Comparison of ENCODE assay signal across 10 mouse cellular contexts in the genomic region with DNA sequence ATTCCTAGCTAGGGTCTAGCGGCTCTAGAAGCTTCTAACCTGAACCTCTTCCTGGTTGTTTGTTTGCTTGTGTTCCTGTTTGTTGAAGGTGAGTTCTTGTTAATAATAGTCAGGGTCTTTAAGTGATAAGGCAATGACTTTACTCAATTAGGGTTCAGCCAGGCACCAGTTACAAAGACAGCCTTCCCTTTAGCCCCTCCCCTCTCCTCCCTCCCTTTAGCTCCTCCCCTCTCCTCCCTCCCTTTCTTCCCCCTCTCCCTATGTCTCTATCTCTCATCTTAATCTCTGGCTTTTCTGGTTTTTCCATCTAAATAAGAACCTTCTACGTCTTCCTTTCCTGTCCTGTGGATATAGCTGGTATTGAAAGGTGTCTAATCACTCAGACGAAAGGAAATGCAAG. TPM values are rescaled to one million over a fixed set of nuclear protein-coding genes. Genes with fewer than 3 reads are reported as not detected.
DNase-seq lines count a peak whose midpoint lies in the region; ATAC-seq lines count a peak whose summit lies in the region.
"Had no signal": no experiment of that assay in that cellular context is flagged by ENCODE, and none has a peak within 500 bp of the region (broad histone marks: within the 10 kb centered on the region; RNA-seq: fewer than 3 reads in every experiment).

No protein-coding gene starts in this region.

- no peaks in the 10 kb centered on the region for H3K36me3 ChIP-seq in heart, embryonic 11.5 days (ENCODE audit: control insufficient read depth, insufficient read depth, low read length)
- no peaks in the 10 kb centered on the region for H3K36me3 ChIP-seq in embryonic facial prominence, embryonic 15.5 days
- no peaks in the 10 kb centered on the region for H3K36me3 ChIP-seq in liver, embryonic 12.5 days

- H3K27me3 ChIP-seq in heart, embryonic 11.5 days (ENCODE audit: control insufficient read depth, insufficient read depth, low read length): peaks cover 3% of the 10 kb centered on the region; the same call in 1 of the 2 replicates
- H3K27me3 ChIP-seq in embryonic facial prominence, embryonic 15.5 days: no peaks in the 10 kb centered on the region
- H3K27me3 ChIP-seq in liver, embryonic 12.5 days (replicated peaks): peaks cover 19% of the 10 kb centered on the region; the same call in 1 of the 2 replicates

- 0 out of 2 replicates have a peak overlapping the region, but pooled peaks have one; percentile 22 for H3K27ac ChIP-seq in heart, embryonic 11.5 days (ENCODE audit: low read depth, low read length)
- H3K27ac ChIP-seq in embryonic facial prominence, embryonic 15.5 days (replicated peaks): peak overlapping the region; percentile 75
- H3K27ac ChIP-seq in liver, embryonic 12.5 days: peak overlapping the region; percentile 85

- DNase-seq in heart, postnatal 25 days (ENCODE audit: low spot score): no peak
- peak; percentile 25 for DNase-seq in 416B (ENCODE audit: low read depth)
- no peak for DNase-seq in cerebellum, adult 11-12 months
- DNase-seq in thymus, postnatal 14 days: no peak
- no peak for DNase-seq in gastrocnemius, postnatal 4 days (ENCODE audit: low spot score in 2 of 2)
- DNase-seq: gastrocnemius, postnatal 25 days; right cerebral cortex, adult 18-20 months had no signal

- peaks cover 4% of the 10 kb centered on the region; the same call in 1 of the 2 replicates for H3K4me1 ChIP-seq in heart, embryonic 11.5 days (ENCODE audit: control insufficient read depth, insufficient read depth, low read length)
- peaks cover 15% of the 10 kb centered on the region for H3K4me1 ChIP-seq in embryonic facial prominence, embryonic 15.5 days
- peaks cover 44% of the 10 kb centered on the region for H3K4me1 ChIP-seq in liver, embryonic 12.5 days

- H3K9ac ChIP-seq in heart, embryonic 11.5 days (ENCODE audit: low read depth, low read length): no peak overlapping the region; the same call in 1 of the 2 replicates
- no peak overlapping the region for H3K9ac ChIP-seq in embryonic facial prominence, embryonic 15.5 days
- H3K9ac ChIP-seq in liver, embryonic 12.5 days: peak overlapping the region; percentile 25; the same call in 1 of the 2 replicates

- ATAC-seq in heart, embryonic 11.5 days (replicated peaks; ENCODE audit: insufficient number of reproducible peaks, low FRiP score, low TSS enrichment): no peak
- ATAC-seq in embryonic facial prominence, embryonic 15.5 days (ENCODE audit: insufficient number of reproducible peaks, low FRiP score, low TSS enrichment, low read depth): no peak
- peak; percentile 81 for ATAC-seq in liver, embryonic 12.5 days

- intact Hi-C loops in heart, postnatal 25 days (cut with DNase I): no loop called here

- H3K4me3 ChIP-seq in heart, embryonic 11.5 days (ENCODE audit: low read depth, low read length): no peak overlapping the region
- no peak overlapping the region for H3K4me3 ChIP-seq in embryonic facial prominence, embryonic 15.5 days (replicated peaks)
- H3K4me3 ChIP-seq in liver, embryonic 12.5 days: peak overlapping the region; percentile 44

- 68% methylated on average over 3 of the region's 3 CpGs for whole genome bisulfite sequencing in heart, embryonic 11.5 days (ENCODE audit: insufficient replicate concordance)
- WGBS in embryonic facial prominence, embryonic 15.5 days: 42% methylated on average over 3 of the region's 3 CpGs
- 38% methylated on average over 3 of the region's 3 CpGs for WGBS in liver, embryonic 12.5 days (ENCODE audit: insufficient replicate concordance)

- no peaks in the 10 kb centered on the region for H3K9me3 ChIP-seq in heart, embryonic 11.5 days (replicated peaks; ENCODE audit: control insufficient read depth, low read length)
- no peaks in the 10 kb centered on the region for H3K9me3 ChIP-seq in embryonic facial prominence, embryonic 15.5 days (replicated peaks)
- no peaks in the 10 kb centered on the region for H3K9me3 ChIP-seq in liver, embryonic 12.5 days (replicated peaks)

- H3K4me2 ChIP-seq in heart, embryonic 11.5 days: peak overlapping the region; percentile 57
- peak overlapping the region; percentile 24 for H3K4me2 ChIP-seq in embryonic facial prominence, embryonic 15.5 days (replicated peaks)
- H3K4me2 ChIP-seq in liver, embryonic 12.5 days: peak overlapping the region; percentile 71

RNA-seq across cellular contexts. Expression of a gene that starts 10.7 kb away (rescaled TPM):
- 0.17 and 0.23 TPM in 2 replicates for polyA plus RNA-seq in heart, embryonic 11.5 days (2014; fragmentation: Nextera tagmentation; extraction: Ambion mirVana)
- not detected for total RNA-seq in heart, postnatal 25 days (2021)
- 2.6 and 2.9 TPM in 2 replicates for polyA plus RNA-seq in embryonic facial prominence, embryonic 15.5 days (2015; fragmentation: Nextera tagmentation; extraction: Ambion mirVana)
- 0.08 TPM in 1 of 2 replicates, not detected in the other for polyA plus RNA-seq in liver, embryonic 12.5 days (2016; fragmentation: Nextera tagmentation; extraction: Ambion mirVana)
- 1 to 10 TPM; 2.0 to 3.3 TPM for total RNA-seq in gastrocnemius, postnatal 4 days (2021)
- total RNA-seq: gastrocnemius, postnatal 25 days had no signal

RNA-seq across cellular contexts. Expression of a gene that starts 27.2 kb away (rescaled TPM):
- 47.2 and 49.8 TPM in 2 replicates for polyA plus RNA-seq in heart, embryonic 11.5 days (2014; fragmentation: Nextera tagmentation; extraction: Ambion mirVana)
- total RNA-seq in heart, postnatal 25 days (2021): 10 to 100 TPM in 1 of 2 experiments, 1 to 10 TPM in 1; 9.4 to 10.5 TPM
- polyA plus RNA-seq in embryonic facial prominence, embryonic 15.5 days (2015; fragmentation: Nextera tagmentation; extraction: Ambion mirVana): 47.1 and 54.7 TPM in 2 replicates
- 49.4 and 52.0 TPM in 2 replicates for polyA plus RNA-seq in liver, embryonic 12.5 days (2016; fragmentation: Nextera tagmentation; extraction: Ambion mirVana)
- 10 to 100 TPM; 13.0 to 13.7 TPM for total RNA-seq in gastrocnemius, postnatal 4 days (2021)

Comparison
In these comparisons a context has a peak if more than half of its experiments do, and no peak if none do; other contexts are left out.
1. H3K27ac ChIP-seq: peak in every context shown above with its lines; median percentile 85 in liver, embryonic 12.5 days; 75 in embryonic facial prominence, embryonic 15.5 days; 22 in heart, embryonic 11.5 days.